Mouse (Mus musculus): ENCODE measurements at regions not wholly inside any gene's neighbourhood (a gene's known extent, or its start where the extent isn't known, plus 50 kb on each side); places are given as distances from the start of the nearest gene placed in this dataset.

DNA sequence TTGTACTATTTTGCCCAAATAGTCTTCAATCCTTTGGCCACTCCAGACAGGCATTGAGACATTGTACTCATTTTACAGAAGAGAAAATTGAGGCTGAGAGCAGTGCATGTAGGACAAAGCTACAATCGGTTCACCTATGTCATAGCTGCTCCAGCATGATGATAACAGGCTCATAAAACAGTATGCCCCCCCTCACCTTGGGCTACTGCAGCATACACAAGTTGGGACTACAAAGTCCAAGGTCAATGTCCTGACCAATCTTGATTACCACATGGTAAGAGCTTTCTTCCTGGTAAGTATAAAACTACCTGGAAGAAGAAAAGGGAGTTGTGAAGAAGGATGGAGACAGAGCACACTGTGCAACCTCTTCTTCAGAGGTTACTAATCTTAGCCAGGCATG lies 416.4 kb downstream of the Efnb2 start:
- ATAC-seq (ENCODE audit: low FRiP score, low read depth), result no peak
- no peaks in the 10 kb centered on the region for H3K9me3 ChIP-seq
- no peak overlapping the region for H3K9ac ChIP-seq
- no peaks in the 10 kb centered on the region for H3K27me3 ChIP-seq
- H3K4me1 ChIP-seq, result peaks cover 29% of the 10 kb centered on the region
- 90% methylated on average over 1 of the region's 1 CpGs for WGBS
- no peak overlapping the region for H3K4me3 ChIP-seq
- H3K27ac ChIP-seq, result no peak overlapping the region
- H3K36me3 ChIP-seq, result no peaks in the 10 kb centered on the region
- H3K4me2 ChIP-seq (replicated peaks), result no peak overlapping the region

DNA sequence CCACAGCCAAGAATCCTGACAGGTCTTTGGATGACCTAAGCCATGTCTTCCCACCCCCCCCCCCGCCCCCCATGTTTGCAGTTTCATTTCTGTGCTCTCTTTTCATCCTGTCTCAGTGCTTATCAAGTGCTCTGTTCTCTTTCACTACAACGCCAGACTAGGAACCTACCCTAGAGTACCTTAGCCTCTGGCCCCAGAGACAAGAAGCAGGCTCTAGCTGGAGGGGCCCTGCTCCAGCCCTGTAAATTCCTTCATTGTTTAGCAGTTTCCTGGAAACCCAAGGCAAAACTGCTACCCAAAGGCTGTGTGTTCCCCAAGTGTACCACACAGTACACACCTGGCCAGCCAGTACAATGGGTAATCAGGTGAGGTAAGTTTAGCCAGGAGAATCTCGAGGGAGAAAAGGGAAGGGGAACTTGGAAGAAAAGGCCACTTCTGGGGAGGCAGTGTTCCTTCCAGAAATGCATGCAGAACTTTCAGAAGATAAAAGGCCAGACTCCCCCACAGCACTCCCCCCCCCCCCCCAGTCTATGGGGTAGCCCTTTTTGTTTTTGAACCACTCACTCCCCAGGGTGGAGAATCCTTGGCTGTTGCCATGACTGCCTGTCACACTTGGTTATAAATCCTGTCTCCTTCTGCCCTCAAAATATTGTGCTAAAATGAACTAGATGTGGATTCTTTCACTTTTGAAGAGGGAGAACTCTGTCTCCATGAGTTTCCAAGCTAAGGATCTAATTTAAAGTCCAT lies 419.1 kb downstream of the Efnb2 start:
- no peak overlapping the region for H3K4me3 ChIP-seq
- peak; percentile 48; the same call in 1 of the 2 replicates for ATAC-seq (ENCODE audit: low FRiP score, low read depth)
- no peak overlapping the region; the same call in 1 of the 2 replicates for H3K27ac ChIP-seq
- 20% methylated on average over 3 of the region's 3 CpGs for WGBS
- H3K27me3 ChIP-seq, result no peaks in the 10 kb centered on the region
- peaks cover 24% of the 10 kb centered on the region for H3K4me1 ChIP-seq
- no peaks in the 10 kb centered on the region for H3K9me3 ChIP-seq
- H3K36me3 ChIP-seq, result no peaks in the 10 kb centered on the region
- H3K9ac ChIP-seq, result no peak overlapping the region
- H3K4me2 ChIP-seq (replicated peaks), result no peak overlapping the region

DNA sequence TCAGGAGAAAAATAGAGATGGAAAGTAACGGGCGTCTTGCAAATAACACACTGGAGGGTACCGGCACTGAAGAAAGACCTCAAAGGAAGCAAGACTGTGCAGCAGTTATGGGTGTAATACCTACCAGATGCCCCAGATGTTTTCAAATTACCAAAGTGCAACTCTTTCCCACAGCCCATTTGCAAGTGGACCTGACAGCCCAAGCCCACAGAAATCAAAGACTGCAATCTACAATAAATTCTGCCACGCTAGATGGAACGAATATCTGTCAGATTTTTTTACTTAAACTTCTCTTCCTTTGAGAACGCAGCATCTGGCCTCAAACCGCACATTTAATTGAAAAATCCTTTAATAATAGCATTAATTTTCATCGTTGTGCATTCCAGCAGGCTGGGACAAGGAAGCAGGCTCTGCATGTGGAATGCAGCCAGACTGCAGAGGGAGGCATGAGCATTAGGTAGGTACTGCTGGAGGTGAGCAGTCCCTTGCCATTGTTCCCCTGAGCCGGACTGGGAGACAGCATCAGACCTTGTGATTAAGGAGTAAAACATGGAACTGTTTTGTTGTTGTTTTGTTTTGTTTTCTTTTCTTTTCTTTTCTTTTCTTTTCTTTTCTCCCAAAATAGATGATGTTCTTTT lies 419.9 kb downstream of the Efnb2 start:
- Histone ChIP-seq H3K9ac (no peak overlapping the region), H3K27ac (no peak overlapping the region), H3K4me3 (no peak overlapping the region), H3K27me3 (no peaks in the 10 kb centered on the region), H3K4me2 (replicated peaks) (peak overlapping the region; percentile 17), H3K4me1 (peaks cover 24% of the 10 kb centered on the region), H3K9me3 (no peaks in the 10 kb centered on the region), H3K36me3 (no peaks in the 10 kb centered on the region)
- ATAC-seq (ENCODE audit: low FRiP score, low read depth), result peak; percentile 81; the same call in 1 of the 2 replicates
- 11% methylated on average over 9 of the region's 9 CpGs for WGBS

DNA sequence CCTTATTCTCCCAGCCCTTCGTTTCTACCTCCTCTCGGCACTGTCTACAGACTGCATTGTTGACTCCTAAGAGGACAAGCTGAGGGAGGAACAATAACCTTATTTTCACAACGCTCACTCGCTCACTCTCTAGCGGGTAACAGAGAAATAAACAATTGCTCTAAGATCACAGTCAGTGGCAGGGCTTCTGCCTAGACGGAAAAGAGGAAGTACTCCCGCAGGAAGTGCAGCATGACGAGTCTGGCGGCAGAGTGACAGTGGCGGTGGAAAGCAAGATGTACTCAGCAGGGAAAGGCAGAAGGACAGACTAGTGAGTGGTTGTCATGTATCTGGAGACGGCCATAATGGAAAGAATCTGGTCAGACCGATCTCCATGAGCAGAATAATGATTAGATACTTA lies 421.6 kb downstream of the Efnb2 start:
- WGBS, result 70% methylated on average over 12 of the region's 12 CpGs
- H3K4me2 ChIP-seq (replicated peaks), result no peak overlapping the region

DNA sequence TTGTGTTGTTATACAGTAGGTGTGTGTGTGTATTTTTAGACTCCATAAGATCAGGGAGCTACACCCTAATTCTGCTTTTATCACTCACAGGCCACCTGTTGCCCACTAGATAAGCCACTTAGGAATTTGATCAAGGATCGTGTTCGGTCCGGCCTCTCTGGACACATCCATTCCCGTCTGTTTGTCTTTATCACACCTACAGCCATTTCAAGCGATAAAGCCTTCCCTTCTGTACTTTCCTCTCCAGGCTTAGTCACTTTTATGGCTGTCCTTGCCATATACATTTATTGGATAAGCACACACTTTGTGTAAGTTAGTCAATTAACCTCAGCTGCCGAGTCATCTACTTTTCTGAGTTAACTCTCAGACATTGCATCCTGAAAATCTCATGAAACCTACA lies 423.0 kb downstream of the Efnb2 start:
- Histone ChIP-seq H3K9ac (no peak overlapping the region), H3K36me3 (no peaks in the 10 kb centered on the region), H3K4me2 (replicated peaks) (no peak overlapping the region), H3K27ac (no peak overlapping the region), H3K27me3 (no peaks in the 10 kb centered on the region), H3K9me3 (no peaks in the 10 kb centered on the region; the same call in 1 of the 2 replicates), H3K4me1 (peaks cover 24% of the 10 kb centered on the region), H3K4me3 (no peak overlapping the region)
- ATAC-seq (ENCODE audit: low FRiP score, low read depth), result no peak
- WGBS, result 60% methylated on average over 6 of the region's 6 CpGs

More for the DNA sequence above, 421.6 kb downstream of the Efnb2 start:
- H3K36me3 ChIP-seq, result no peaks in the 10 kb centered on the region
- H3K27ac ChIP-seq, result no peak overlapping the region
- H3K4me3 ChIP-seq, result no peak overlapping the region
- peaks cover 24% of the 10 kb centered on the region for H3K4me1 ChIP-seq
- no peak for ATAC-seq (ENCODE audit: low FRiP score, low read depth)
- H3K27me3 ChIP-seq, result no peaks in the 10 kb centered on the region
- no peaks in the 10 kb centered on the region for H3K9me3 ChIP-seq
- H3K9ac ChIP-seq, result no peak overlapping the region

DNA sequence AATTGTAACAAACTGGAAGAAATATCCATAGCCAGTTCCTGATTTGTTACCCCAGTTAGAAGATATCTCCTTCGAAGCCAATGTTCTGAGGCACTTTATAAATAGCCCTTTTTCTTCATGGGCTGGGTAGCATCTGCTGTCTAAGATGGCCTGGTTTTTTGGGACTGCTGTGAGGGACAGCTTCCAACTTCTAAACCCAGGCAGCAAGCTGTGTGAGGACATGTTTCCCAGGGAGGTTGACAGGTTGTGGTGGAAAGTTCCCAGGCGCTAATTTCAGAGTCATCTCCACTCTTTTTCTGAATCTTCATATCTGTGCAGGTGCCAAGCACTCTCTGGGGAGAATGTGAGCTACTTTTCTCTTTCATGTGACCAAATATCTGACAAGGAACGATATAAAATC lies 427.4 kb downstream of the Efnb2 start:
- no peak overlapping the region for H3K27ac ChIP-seq
- no peak for ATAC-seq (ENCODE audit: low FRiP score, low read depth)

DNA sequence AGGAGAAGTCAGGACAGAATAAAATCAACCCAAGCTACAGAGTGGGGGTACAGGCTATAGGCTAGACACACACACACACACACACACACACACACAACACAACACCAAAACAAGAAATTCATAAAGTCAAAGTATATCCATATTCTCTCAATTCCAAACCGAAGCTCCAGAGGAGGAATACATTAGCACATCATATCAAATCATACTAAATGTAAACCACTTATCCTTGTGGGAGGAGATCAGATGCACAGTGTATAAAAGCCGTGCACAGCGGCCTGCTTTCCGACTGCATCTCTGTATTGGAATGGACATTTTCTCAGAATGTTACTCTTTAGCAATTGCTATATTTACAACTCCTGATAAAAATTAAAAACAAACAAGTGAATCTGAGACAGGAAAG lies 427.9 kb downstream of the Efnb2 start:
- 91% methylated on average over 4 of the region's 4 CpGs for WGBS
- Histone ChIP-seq H3K9ac (no peak overlapping the region), H3K27me3 (no peaks in the 10 kb centered on the region), H3K27ac (no peak overlapping the region), H3K4me1 (no peaks in the 10 kb centered on the region), H3K36me3 (no peaks in the 10 kb centered on the region), H3K4me2 (replicated peaks) (no peak overlapping the region), H3K4me3 (no peak overlapping the region), H3K9me3 (no peaks in the 10 kb centered on the region; the same call in 1 of the 2 replicates)
- no peak for ATAC-seq (ENCODE audit: low FRiP score, low read depth)

More for the DNA sequence above, 427.4 kb downstream of the Efnb2 start:
- no peak overlapping the region for H3K4me3 ChIP-seq
- H3K9ac ChIP-seq, result no peak overlapping the region
- H3K4me1 ChIP-seq, result no peaks in the 10 kb centered on the region
- H3K4me2 ChIP-seq (replicated peaks), result no peak overlapping the region
- H3K9me3 ChIP-seq, result no peaks in the 10 kb centered on the region; the same call in 1 of the 2 replicates
- WGBS, result 85% methylated on average over 3 of the region's 3 CpGs
- H3K36me3 ChIP-seq, result no peaks in the 10 kb centered on the region
- no peaks in the 10 kb centered on the region for H3K27me3 ChIP-seq

DNA sequence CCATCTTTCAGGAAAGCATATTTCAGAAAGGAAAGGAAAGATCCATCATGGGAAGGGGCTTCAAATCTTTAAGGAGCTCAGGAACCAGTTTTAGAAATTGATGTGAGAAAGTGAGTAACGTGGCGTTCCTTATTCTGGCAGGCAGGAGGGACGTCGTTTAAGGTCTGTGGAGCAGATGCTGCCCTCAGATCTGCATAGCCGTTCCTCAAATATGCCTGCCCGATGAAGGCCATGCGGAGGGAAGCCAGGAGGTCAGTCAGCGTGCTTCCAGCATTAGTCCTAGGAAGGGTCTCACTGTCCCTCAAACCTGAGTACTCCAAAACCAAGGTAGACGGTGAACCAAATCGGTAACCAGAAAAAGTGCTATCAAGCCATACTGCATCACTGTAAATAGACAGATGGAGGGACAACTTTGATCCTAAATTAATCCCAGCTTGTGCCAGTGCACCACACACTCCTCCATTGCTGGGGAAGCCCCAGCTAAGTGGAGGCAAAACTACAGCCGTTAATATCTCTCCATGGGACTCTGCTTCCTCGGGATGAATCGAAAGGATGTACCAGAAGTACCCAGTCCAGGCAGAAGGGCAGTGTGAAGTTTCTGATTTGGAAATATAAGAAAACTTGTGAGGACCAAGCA lies 428.9 kb downstream of the Efnb2 start:
- Histone ChIP-seq H3K27me3 (no peaks in the 10 kb centered on the region), H3K27ac (no peak overlapping the region), H3K9ac (no peak overlapping the region), H3K4me2 (replicated peaks) (no peak overlapping the region), H3K4me3 (no peak overlapping the region), H3K36me3 (no peaks in the 10 kb centered on the region), H3K4me1 (no peaks in the 10 kb centered on the region), H3K9me3 (no peaks in the 10 kb centered on the region; the same call in 1 of the 2 replicates)
- no peak for ATAC-seq (ENCODE audit: low FRiP score, low read depth)
- WGBS, result 34% methylated on average over 13 of the region's 13 CpGs

DNA sequence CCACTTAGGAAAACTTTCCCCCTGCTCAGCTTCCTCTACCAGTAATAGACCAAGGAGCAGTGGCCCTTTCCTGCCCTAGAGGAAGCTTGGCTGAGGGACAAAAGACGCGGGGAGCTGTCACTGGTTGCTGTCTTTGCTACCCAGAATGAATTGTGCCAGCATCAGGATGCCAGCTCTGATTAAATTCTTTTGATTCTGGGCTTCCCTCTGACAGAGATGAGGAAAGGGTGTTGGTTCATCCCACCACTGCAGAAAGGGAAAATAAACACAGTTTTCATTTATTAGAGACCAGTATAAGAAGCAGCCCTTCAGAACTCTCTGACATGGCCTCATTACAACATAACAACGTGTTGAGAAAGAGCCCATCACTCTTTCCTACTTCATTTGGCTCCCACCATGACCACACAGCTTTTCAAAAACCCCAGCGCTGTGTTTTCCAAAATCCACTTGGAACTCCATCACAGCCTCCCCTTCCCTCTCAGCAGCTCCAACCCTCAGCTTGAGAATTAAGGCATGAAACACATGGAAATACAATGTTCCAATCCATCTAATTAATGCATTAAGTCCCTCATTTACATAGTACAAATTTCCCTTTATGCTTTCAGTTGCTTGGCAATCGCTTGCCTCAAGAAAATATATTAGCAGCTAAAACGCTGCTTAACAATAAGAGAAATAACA lies 429.6 kb downstream of the Efnb2 start:
- 78% methylated on average over 6 of the region's 6 CpGs for whole genome bisulfite sequencing
- ATAC-seq (ENCODE audit: low FRiP score, low read depth), result no peak
- H3K4me1 ChIP-seq, result no peaks in the 10 kb centered on the region
- no peak overlapping the region for H3K27ac ChIP-seq
- H3K4me3 ChIP-seq, result no peak overlapping the region
- no peak overlapping the region for H3K4me2 ChIP-seq (replicated peaks)
- no peaks in the 10 kb centered on the region for H3K27me3 ChIP-seq
- no peaks in the 10 kb centered on the region; the same call in 1 of the 2 replicates for H3K9me3 ChIP-seq
- no peak overlapping the region for H3K9ac ChIP-seq
- no peaks in the 10 kb centered on the region for H3K36me3 ChIP-seq

DNA sequence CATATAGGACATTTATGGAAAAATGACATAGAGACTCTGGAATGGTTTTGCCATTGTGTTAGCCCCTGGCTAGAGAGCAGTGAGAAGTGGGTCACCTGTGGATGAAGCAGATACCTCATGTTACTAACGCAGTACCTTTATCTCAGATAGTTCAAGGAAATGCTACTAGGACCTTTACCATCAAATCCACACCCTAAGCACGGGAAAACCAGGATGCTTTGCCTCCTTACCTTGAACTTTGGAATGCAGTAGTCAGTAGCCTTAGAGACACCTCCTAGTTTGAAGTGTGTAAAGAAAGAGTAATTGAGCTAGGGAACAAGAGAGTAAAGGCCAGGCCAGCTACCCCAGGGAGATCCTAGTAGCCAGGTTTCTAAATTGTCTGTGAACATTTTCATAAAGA lies 435.0 kb downstream of the Efnb2 start:
- H3K36me3 ChIP-seq, result no peaks in the 10 kb centered on the region
- no peak overlapping the region for H3K4me2 ChIP-seq (replicated peaks)
- no peak overlapping the region for H3K27ac ChIP-seq
- no peaks in the 10 kb centered on the region for H3K9me3 ChIP-seq
- H3K4me1 ChIP-seq, result no peaks in the 10 kb centered on the region
- H3K4me3 ChIP-seq, result no peak overlapping the region
- no peak overlapping the region for H3K9ac ChIP-seq
- 89% methylated on average over 2 of the region's 2 CpGs for WGBS
- ATAC-seq (ENCODE audit: low FRiP score, low read depth), result no peak
- no peaks in the 10 kb centered on the region for H3K27me3 ChIP-seq

DNA sequence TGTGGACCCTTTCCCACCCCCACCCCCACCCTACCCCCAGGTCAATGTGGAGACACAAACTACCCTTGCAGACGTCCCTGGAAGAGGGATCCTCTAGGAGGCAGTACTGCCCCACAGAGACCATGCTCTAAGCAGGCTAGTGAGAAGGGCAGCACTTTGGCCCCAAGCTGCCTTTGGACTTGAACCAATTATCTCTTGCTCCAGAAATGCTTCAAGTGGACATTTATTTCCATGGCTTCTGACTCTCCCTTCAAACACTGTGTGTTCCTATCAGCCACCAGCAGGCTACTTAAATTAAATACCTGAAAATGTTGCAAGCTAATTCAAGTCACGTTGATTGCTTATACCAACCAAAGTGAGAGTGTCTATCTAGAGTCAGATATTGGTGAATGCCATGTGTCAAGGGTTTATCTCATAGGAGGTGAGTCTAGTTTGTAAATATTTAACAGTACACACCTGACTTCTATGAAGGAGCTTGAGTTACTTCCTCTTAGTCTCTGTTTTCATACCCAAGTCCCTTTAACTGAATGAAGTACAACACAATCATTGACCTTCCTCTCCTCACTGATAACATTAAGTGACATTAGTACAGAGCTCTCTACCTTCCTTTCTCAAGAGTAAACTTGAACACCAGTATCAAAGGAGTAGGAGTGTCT lies 435.7 kb downstream of the Efnb2 start:
- Histone ChIP-seq H3K27ac (no peak overlapping the region), H3K36me3 (no peaks in the 10 kb centered on the region), H3K9ac (no peak overlapping the region), H3K27me3 (no peaks in the 10 kb centered on the region), H3K4me3 (no peak overlapping the region), H3K4me1 (no peaks in the 10 kb centered on the region), H3K9me3 (no peaks in the 10 kb centered on the region), H3K4me2 (replicated peaks) (no peak overlapping the region)
- WGBS, result 70% methylated on average over 2 of the region's 2 CpGs
- no peak for ATAC-seq (ENCODE audit: low FRiP score, low read depth)

All from limb, embryonic 13.5 days (tissue).